Mouse (Mus musculus) cerebellum, postnatal 10 days (tissue): ENCODE measurements at regions not wholly inside any gene's neighbourhood (a gene's known extent, or its start where the extent isn't known, plus 50 kb on each side); places are given as distances from the start of the nearest gene placed in this dataset.

Experiments
- DNase-seq, 2 experiments: peaks; one replicate each; pipeline ENCODE4 v3.0.0; 2021; ENCODE audit warnings: mixed read lengths in 2 of 2

DNA sequence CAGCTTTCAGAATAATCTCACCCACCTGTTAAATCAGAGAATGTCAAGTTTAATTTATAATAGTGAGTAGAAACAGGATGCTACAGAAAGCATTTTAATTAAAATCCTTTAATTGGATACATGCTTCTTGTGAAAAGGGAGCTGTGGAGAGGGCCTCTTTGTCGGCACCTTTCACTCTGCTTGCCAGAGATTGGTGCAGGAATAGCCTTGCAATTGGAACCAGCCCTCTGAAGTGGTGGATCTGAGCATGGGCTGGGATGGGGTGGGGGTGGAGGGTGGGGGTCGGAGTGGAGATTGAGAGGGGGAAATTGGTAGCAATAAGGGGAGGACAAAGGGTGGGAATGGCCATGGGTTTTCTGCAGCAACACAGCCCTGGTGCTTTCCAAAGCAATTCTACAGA, 207.2 kb downstream of the Tbx15 start:
- no peak for DNase-seq

DNA sequence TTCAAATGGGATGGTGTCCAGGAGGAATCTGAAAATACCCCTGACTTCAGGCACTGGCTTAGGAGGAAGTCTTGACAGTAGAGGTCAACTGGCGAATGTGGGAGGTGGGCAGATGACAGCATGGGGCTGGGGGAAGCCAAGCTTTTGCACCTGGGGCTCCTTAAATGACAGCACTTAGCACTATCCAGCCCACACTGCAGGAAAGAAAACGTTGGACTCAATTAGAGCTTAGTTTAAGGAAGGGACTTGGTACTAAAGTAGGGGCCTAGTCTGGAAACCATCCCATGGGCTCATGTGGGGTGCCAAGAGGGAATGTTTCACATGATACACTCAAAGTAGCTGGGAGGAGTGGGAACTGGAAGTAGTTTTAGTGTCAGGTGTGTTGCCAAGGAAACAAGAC, 207.6 kb downstream of the Tbx15 start:
- no peak for DNase-seq

DNA sequence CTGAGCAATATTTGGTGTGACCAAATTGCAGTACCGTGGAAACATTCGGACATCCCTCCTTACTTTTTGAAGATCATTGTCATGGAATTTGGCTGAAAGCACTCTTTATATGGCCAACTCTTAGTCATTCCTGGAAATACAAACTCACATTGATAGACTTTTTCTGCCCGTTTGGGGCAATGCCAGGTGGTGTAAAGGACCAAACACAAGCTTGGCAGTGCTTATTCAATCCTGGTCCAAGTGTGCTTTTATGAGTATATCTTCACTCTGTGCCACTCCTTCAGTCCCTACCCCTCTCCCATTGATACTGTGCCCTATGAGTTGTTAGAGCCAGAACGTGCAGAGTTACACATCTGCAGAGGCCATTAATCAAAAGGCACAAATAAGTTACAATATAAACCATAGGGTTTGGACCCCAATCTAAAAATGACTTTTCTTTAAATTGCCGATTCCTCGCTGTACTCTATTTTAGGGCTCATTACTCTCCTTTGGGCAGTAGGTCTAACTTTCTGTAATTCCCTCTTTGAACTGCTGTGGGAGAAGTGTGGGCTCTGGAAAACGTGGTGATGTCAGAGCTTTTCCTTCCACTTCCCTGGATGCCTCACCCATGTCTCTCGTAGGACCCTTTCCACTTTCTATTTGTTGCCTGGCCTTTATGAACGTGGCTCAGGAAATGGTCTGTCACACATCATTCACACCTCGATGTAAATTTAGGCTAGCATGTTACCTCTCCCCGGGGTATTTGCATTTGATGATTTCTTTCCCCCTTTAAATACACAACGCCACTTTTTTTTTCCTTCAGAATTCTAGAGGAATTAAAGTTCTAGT, 219.1 kb downstream of the Tbx15 start:
- DNase-seq, result peak; percentile 2 to 5

DNA sequence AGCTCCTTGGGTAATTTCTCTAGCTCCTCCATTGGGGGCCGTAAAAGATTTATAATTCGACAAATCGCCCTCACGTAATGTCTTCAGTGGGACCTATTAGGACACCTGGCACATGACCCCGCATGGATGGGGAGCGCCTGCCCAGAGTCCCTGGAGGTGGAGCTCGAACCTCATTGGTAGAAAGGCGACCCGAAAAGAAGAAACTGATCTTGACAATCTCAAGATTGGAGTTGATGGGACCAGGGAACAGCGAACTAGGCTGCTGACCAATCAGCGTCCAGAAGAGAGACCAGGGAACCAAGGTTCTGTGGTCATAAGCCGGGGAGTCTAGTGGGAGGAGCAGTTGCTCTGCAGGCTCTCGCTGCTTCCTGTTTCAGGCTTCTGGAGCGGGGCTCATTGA, 259.8 kb downstream of the Tbx15 start:
- peak; percentile 28 to 34 for DNase-seq

DNA sequence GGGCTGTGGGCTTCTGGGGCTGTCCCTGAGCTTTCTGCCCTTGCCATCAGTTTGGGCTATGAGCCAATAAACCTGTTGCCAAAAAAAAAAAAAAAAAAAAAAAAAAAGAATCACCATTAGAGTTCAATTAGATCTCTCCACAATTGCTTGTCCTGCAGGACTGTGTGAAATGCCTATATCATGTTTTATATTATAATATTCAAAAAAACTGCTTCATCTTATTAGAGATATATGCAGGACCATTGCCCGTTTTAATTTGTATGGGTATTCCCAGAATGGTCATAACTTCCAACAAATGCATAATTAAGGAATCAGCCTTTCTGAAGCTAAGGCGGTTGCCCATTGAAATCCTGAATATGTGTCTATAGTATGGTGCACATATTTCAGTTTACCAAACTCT, 264.6 kb downstream of the Tbx15 start:
- no peak for DNase-seq

DNA sequence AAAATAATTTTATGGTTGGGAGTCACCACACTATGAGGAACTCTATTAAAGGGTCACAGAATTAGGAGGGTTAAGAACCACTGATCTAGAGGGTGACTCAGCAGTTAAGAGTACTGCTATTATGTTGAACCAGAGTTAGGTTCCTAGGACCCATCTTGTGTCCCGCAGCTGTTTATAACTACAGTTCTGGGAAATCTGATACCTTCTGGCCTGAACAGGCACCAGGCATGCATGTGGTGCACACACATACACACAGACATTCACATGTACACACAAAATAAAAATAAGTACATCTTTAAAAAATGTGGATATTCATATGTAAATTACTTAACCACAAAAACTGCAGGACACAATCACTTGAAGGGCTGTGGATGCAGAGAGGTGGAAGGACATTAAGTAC, 272.1 kb downstream of the Tbx15 start:
- no peak for DNase-seq

DNA sequence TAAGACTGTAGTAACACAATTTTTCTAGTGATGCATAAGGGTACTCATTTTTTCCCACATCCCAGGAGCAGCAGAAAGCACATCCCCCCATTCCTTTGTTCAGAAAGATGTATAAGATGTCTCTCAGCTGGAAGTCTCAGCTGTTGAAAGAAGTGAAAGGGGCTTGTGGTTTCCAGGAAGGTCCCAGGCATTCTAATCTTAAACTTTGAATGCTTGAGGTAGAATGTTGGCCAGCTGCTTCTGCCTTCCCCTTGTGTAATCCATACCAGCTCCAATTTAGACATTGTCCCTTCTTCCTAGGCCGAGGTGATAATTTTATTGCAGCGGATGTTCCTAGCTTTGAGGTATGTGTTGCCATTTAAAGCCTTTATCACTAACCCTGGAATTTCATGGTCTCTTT, 272.8 kb downstream of the Tbx15 start:
- no peak for DNase-seq

DNA sequence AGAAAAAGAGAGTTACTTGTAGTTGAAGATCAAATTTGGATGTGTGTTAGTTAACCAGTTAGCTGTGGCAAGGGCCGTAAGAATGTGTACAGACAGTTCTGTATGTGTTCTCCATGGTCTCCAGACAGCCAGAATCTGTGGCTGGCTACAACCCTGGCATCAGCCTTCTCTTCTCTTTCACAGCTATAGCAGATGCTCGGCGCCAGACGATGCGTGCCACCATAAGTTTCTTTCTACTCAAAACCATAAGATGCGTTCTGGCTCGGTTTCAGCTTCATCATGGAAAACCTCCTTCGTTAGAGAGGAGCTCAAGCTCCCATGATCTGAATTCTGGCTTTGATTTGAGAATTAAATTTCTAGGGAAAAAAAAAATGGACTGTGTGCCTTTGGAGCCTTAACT, 275.6 kb downstream of the Tbx15 start:
- DNase-seq, result no peak

DNA sequence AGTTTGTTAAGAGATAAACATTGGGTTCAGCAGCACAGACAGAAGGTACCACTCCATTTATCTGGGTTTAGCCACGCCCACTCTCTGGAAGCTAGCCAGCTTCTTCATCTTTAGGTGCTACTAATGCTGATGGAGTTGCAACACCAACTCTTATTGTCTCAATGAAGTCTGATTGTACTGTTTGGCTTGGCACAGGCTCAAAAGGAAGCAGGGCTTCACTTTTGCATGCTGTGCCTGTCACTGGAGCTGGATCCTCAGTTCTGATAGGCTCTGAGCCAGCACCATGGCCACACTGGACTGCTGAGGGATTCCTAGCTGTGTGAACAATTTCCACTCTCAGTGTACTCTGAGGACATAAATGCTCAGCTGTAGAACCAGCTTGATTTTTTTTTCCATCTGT, 320.7 kb downstream of the Tbx15 start:
- peak; percentile 2 to 6 for DNase-seq

DNA sequence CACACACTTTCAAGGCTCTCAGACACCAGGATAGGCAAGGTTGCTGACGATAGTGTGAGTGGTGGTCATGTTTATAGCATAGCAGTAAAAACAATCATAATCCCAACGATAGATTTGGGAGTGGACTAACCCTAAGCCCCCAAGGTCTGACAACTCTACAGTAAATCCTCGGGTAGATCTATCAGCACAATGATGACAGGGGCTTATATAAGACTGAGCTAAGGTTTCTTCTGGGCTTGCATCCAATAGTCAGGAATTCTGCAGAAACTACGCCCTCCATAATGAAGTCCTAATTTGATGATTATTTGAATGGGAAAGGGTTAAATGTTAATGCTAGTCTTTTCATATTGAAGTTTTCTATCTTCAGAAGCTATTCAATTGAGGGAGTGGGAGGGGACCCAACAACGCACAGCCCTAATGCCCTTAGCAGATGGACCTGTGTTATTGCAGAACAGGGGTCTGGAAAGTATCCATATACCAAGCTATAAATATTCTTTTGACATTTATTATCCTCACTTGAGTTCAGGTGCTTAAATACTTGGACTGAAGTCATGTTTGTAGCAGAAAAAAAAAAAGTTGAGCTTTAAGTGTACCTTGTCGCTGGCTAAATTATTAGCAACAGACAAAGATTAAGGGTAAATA, 311.8 kb upstream of the Spag17 start:
- peak in 1 of 2 experiments; percentile 3 for DNase-seq

DNA sequence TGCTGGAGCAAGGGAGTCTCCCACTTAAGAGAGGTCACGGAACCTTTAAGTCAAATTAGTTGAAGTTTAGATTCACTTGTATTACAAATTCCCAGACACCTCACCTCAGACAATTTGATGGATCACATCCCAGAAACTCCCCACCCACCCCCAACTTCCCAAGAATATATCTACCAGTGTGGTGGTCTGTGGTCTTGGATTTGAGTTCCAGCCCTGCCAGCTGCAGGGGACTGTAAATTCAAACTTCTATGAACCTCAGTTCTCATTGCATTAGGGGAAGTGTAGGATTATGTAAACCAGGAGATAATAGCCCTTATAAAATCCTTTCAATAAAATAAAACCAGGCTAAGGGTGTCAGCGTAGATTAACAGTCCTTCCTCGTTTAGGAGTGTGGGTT, 311.2 kb upstream of the Spag17 start:
- no peak for DNase-seq

DNA sequence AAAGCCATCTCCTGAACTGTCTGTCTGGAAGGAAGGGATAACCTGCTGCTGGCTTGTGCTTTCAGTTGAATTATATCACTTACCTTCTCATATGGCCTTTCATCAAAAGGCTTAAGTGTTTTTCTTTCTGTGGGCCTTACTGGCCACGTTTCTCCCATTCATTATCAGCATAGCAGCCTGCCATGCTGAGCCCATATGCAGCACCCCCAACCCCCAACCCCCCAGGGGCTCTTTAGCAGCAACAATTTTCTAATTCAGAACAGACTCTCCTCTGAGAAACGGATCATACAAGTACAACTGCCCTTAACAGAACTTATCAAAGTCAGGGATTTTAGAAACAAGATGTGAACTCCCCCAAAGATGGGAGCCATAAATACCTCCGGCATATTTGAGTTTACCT, 282.5 kb upstream of the Spag17 start:
- no peak for DNase-seq

DNA sequence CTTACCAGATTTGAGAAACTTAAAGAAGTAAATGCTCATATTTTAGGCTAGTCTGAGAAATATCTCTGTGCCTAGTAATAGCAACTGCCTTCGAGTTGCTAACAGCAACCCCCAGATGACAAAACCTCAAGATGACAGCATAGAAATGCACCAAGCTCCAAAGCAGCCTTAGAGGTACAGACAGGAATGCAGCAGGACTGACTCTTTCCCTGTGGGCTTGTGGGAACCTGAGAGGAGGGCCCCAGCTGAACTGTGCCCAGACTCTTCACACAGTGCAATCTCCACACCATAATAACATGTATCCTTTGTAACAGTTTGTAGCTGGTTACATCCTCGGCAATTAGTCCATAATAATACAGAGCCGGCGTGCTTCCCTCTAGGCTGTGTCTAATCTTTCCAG, 252.9 kb upstream of the Spag17 start:
- DNase-seq, result no peak

DNA sequence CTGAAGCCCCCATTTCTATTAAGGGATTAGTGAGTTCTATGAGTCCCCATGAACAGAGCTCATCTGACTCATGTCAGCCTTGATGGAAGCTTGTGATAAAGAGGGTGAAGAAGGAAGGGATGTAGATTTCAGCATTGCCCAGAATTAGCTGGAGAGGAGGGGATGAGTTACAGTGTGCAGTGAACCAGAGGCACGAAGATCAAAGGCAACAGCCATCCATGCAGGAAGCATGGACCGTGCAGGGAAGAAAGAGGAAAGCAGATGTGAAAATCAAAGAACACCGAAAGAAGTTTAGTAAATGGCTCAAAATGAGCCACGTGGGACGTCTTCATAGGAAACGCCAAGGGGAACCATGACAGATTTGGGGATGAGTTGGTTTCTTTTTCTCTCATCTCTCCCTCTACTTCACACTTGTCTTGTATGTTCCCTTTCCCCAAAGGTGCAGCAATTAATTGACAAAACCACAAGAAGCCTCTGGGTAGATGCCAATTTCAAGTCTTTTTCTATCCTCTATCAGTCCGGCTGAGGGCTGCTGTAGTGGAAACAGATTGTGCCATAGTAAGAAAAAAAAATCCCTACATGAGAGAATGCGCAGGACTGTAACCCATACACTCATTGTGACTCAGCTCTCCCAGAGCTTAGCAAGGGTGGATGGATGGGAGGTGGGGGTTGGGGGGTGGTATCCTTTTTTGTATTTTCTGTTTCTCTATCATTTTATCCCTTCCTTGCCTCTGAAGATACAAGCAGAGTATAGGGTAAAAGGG, 243.7 kb upstream of the Spag17 start:
- no peak for DNase-seq

DNA sequence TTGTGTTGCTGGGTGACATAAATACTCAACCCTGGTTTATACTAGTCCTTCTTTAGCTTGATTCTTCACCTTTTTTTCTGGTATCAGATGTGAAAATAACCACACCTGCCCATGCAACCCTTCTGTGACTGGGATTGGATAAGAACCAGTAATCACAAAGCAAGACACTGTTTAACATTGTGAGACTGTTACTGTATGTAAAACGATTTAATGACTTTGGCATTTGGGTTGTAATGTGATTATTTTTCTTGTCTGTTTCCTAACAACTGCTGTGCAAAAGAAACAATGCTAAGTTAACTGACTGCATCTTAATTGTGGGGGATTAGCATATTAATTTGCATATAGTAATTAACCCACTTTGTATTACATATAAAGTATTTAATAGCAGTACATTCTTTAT, 240.3 kb upstream of the Spag17 start:
- DNase-seq, result no peak

DNA sequence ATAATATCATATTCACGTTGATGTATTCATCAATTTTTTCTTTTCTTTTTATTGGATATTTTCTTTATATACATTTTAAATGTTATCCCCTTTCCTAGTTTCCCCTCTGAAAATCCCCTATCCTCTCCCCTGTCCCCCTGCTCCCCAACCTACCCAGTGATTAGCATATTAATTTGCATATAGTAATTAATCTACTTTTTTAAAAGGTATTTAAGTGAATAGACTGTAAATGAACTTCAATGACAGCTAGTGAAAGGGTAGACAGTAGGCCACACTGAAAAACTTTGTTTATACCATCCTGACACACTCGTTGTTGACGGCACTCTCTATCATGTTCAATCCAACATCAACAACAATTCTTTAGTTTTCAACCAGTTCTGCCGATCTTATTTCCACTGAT, 239.9 kb upstream of the Spag17 start:
- DNase-seq, result no peak

DNA sequence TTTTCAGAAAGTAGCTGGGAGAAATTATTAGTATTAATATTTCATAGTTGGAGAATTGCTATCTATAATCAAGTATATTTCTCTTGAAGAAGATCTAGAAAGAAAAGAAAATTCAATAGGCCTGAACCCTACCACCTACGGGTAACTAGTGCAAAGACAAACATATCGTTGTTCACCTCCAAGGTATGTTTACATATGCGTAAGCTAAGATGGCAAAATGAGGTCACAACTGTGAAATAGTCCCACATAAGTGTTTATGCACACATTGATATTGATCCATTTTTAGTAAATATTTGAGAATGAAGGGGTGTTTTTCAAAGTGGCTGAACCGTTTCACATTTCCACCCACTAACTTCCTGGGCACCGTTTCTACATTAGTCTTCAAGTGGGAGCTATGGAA, 227.6 kb upstream of the Spag17 start:
- DNase-seq, result no peak

DNA sequence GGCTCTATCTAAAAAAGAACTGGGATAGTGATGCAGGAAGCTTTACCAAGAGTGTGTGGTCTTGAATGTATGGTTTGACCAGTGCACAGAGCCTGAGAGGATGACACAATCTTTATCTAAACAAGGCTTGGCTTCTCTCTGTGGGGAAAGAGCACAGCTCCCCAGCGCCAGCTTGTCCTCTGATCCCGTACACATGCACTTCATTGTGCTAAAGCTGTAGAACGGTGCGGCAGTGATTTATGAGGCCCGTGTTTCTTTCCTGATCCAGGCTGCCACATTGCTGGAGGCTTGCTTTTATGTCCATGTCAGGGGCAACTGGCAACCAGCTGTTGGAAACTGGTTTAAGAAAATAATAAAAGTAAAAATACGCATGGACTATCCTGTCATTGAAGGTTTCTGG, 221.4 kb upstream of the Spag17 start:
- no peak for DNase-seq

DNA sequence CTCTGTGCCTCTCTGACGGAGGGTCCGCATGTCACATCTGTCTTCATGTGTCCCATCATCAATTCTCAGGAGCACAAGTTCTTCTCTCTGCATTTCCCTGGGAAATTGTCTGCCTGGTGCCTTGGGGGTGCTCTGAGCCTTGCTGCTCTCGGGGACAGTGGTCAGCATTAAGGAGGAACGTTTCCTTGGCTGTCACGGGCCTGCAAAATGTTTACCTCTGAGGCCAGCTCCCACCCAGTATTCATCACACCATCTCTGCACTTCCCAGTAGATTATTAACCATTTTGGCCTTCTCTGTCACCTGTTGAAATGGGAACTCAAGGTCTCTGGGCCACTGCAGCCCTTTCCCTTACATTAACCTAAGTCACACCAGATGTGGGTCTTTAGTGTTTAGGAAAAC, 219.8 kb upstream of the Spag17 start:
- no peak for DNase-seq

DNA sequence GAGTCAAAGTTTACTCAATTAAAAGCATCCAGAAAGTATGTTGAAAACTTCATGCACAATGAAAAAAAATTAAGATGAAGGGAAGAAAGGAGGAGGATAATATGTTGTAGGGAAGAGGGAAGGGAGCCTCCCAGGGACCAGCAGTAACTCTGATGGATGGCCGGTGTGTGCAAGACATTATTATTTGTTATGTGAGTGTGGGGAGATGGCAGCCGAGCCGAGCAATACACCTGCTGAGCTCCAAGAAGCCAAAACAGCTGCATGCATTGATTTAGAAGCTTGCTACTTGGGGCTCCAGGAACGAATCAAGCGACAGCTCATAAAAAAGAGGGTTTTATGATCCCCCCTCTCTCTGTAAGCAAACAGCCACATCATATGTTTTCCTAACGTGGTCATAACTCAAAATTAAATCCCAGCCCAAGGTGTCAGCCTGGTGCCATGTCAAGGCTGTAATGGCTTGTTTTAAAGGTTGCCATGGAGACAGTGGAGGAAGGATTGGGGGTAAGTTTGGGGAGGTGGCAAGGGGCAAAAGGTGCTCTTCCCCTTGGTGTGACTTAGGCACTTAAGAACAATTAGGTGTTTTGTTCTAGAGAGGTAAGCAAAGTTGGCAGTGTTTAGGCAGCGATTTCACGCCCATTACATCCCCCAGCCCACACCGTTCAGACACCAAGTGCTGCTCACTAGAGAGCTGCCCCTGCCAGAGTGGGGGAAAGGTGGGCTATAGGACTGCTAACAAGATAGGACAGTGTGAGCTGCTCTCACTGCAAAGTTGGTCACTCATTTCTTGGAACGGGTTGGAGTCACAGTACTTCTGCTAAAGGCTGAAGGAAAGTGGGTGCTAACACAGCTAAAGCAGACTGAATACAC, 219.1 kb upstream of the Spag17 start:
- no peak for DNase-seq

DNA sequence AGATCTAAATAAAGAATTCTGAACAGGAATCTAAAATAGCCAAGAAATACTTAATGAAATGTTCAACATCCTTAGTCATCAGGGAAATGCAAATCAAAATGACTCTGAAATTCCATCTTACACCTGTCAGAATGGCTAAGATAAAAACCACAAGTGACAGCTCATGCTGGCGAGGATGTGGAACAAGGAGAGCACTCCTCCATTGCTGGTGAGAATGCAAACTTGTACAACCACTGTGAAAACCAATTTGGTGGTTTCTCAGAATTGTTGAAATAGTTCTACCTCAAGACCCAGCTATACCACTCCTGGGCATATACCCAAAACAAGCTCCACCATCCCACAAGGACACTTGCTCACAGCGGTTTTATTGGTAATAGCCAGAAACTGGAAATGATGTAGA, 211.1 kb upstream of the Spag17 start:
- DNase-seq, result no peak

DNA sequence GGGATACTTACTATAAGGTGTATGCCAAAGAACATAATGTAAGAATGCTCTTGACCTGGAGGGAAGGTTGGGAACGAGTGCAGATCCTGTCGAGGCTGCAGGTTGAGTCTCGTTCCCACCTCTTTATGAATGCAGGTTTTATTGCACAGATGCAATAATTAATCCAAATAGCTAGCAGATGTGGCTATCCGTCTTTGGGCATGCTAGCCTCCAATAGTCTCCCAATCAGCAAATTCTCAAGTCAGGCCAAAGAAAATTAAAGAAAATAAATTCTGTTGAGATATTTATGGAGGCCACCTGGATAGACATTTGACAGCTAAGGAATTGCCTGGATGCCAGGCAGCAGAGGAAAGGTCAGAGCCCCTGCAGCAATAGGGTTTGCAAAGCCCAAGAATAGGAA, 175.7 kb upstream of the Spag17 start:
- DNase-seq, result no peak

DNA sequence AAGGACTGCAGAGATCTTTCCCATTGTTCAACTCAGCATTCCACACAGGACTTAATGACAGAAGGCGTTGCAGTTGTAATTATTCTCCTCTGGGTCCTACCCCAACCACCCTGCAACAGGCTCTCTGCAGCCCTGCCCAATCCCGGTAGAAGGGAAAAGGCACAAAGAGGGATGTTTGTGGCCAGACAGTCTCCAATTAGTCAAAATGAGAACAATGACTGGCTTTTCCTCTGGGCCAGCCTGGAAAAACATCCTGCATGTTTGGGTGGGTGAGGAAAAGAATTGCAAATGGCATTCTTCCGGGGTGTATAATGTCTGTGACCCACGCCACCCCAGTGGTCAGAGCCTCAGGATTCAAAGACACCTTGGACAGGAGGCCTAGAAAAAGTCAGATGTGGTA, 168.8 kb upstream of the Spag17 start:
- DNase-seq, result no peak
